Mouse (Mus musculus) forebrain, embryonic 11.5 days (tissue): ENCODE measurements at regions not wholly inside any gene's neighbourhood (a gene's known extent, or its start where the extent isn't known, plus 50 kb on each side); places are given as distances from the start of the nearest gene placed in this dataset.

ENCODE experiments used
- ATAC-seq: fragments of 200-750 bp; cut with Nextera tagmentation; replicated peaks from 2 replicates; pipeline ENCODE4 v1.8.0; 2017; ENCODE audit warnings: moderate TSS enrichment; ENCODE audit not compliant: low FRiP score
- DNase-seq: peaks from one replicate; pipeline ENCODE4 v3.0.0-alpha.2; 2017; ENCODE audit warnings: low spot score
- H3K27ac ChIP-seq: fragments of 300-500 bp; sonication (generic); 2 replicates; pipeline ENCODE4 v1.5.1; 2014; ENCODE audit warnings: low read depth, low read length
- H3K27me3 ChIP-seq: fragments of 300-500 bp; sonication (generic); 2 replicates; pipeline ENCODE4 v1.6.1; 2014; ENCODE audit warnings: mild to moderate bottlenecking, low read length, mixed read lengths; ENCODE audit not compliant: control insufficient read depth, insufficient read depth
- H3K36me3 ChIP-seq: fragments of 300-500 bp; sonication (generic); 2 replicates; pipeline ENCODE4 v1.6.1; 2014; ENCODE audit warnings: mild to moderate bottlenecking, low read length, moderate library complexity, mixed read lengths; ENCODE audit not compliant: control insufficient read depth, insufficient read depth
- H3K4me1 ChIP-seq: fragments of 300-500 bp; sonication (generic); replicated peaks from 2 replicates; pipeline ENCODE4 v1.6.1; 2014; ENCODE audit warnings: low read length, mixed read lengths; ENCODE audit not compliant: control insufficient read depth, insufficient read depth
- H3K4me2 ChIP-seq: fragments of 300-500 bp; sonication (generic); 2 replicates; pipeline ENCODE4 v1.6.1; 2014; ENCODE audit warnings: low read depth, mild to moderate bottlenecking, low read length, moderate library complexity, mixed read lengths; ENCODE audit not compliant: severe bottlenecking
- H3K4me3 ChIP-seq: fragments of 300-500 bp; sonication (generic); 2 replicates; pipeline ENCODE4 v1.5.1; 2014; ENCODE audit warnings: low read depth, low read length
- H3K9ac ChIP-seq: fragments of 300-500 bp; sonication (generic); 2 replicates; pipeline ENCODE4 v1.6.1; 2014; ENCODE audit warnings: low read length
- H3K9me3 ChIP-seq: fragments of 300-500 bp; sonication (generic); 2 replicates; pipeline ENCODE4 v1.6.1; 2016; ENCODE audit warnings: low read length, mixed read lengths; ENCODE audit not compliant: control insufficient read depth
- WGBS: fragments of 180-500 bp; shearing (Covaris S2); extraction: QIAGEN DNeasy Blood & Tissue Kit; methylation state at CpG from one replicate; pipeline ENCODE4 v1.1.7; 2014; 5-methylcytosine and 5-hydroxymethylcytosine counted together

- peaks cover 13% of the 10 kb centered on the region; the same call in 1 of the 2 replicates for H3K4me1 ChIP-seq
- no peaks in the 10 kb centered on the region for H3K36me3 ChIP-seq
- no peak overlapping the region for H3K4me2 ChIP-seq
- ATAC-seq, result no peak
- no peak overlapping the region for H3K27ac ChIP-seq
- 48% methylated on average over 1 of the region's 1 CpGs for WGBS
- no peak overlapping the region for H3K9ac ChIP-seq
- H3K9me3 ChIP-seq, result no peaks in the 10 kb centered on the region
- DNase-seq, result no peak
- no peaks in the 10 kb centered on the region for H3K27me3 ChIP-seq
- no peak overlapping the region for H3K4me3 ChIP-seq
Measured at GRCm38 (mm10) chr13:99606606-99606990, 90.3 kb upstream of the Map1b start.

GRCm38 (mm10) chr13:99605866-99606605 is 89.7 kb upstream of the Map1b start:
- no peak overlapping the region for H3K9ac ChIP-seq
- no peak for ATAC-seq
- WGBS, result 89% methylated on average over 2 of the region's 2 CpGs

GRCm38 (mm10) chr13:99597891-99598290 is 81.6 kb upstream of the Map1b start:
- ATAC-seq (no peak), DNase-seq (no peak)
- no peak overlapping the region for H3K4me3 ChIP-seq
- no peaks in the 10 kb centered on the region for H3K9me3 ChIP-seq
- H3K36me3 ChIP-seq, result no peaks in the 10 kb centered on the region
- no peak overlapping the region for H3K4me2 ChIP-seq
- no peak overlapping the region for H3K27ac ChIP-seq
- no peaks in the 10 kb centered on the region for H3K27me3 ChIP-seq
- H3K4me1 ChIP-seq, result peaks cover 10% of the 10 kb centered on the region
- H3K9ac ChIP-seq, result no peak overlapping the region
- 84% methylated on average over 2 of the region's 2 CpGs for WGBS

More at GRCm38 (mm10) chr13:99605866-99606605, 89.7 kb upstream of the Map1b start:
- Histone ChIP-seq H3K4me1 (peaks cover 13% of the 10 kb centered on the region; the same call in 1 of the 2 replicates), H3K27me3 (no peaks in the 10 kb centered on the region), H3K4me2 (no peak overlapping the region), H3K9me3 (no peaks in the 10 kb centered on the region), H3K36me3 (no peaks in the 10 kb centered on the region), H3K27ac (no peak overlapping the region), H3K4me3 (no peak overlapping the region)
- no peak for DNase-seq

GRCm38 (mm10) chr13:99593846-99594813 is 77.8 kb upstream of the Map1b start:
- Histone ChIP-seq H3K4me3 (no peak overlapping the region), H3K9me3 (no peaks in the 10 kb centered on the region), H3K4me2 (peak overlapping the region; percentile 24; the same call in 1 of the 2 replicates), H3K27me3 (no peaks in the 10 kb centered on the region), H3K4me1 (peaks cover 14% of the 10 kb centered on the region), H3K9ac (no peak overlapping the region), H3K36me3 (no peaks in the 10 kb centered on the region), H3K27ac (0 out of 2 replicates have a peak overlapping the region, but pooled peaks have one; percentile 55)
- ATAC-seq (peak; percentile 79), DNase-seq (no peak)
- WGBS, result 35% methylated on average over 17 of the region's 17 CpGs

GRCm38 (mm10) chr13:99593243-99593635 is 76.9 kb upstream of the Map1b start:
- Histone ChIP-seq H3K9ac (no peak overlapping the region), H3K9me3 (no peaks in the 10 kb centered on the region), H3K4me3 (no peak overlapping the region), H3K4me2 (no peak overlapping the region), H3K36me3 (no peaks in the 10 kb centered on the region), H3K4me1 (peaks cover 14% of the 10 kb centered on the region), H3K27me3 (no peaks in the 10 kb centered on the region), H3K27ac (0 out of 2 replicates have a peak overlapping the region, but pooled peaks have one; percentile 7)
- 52% methylated on average over 8 of the region's 8 CpGs for WGBS
- DNase-seq (no peak), ATAC-seq (peak; percentile 35)

- Histone ChIP-seq H3K27ac (no peak overlapping the region), H3K36me3 (no peaks in the 10 kb centered on the region), H3K4me1 (peaks cover 14% of the 10 kb centered on the region), H3K4me2 (no peak overlapping the region; the same call in 1 of the 2 replicates), H3K9me3 (no peaks in the 10 kb centered on the region), H3K9ac (peak overlapping the region; percentile 23; the same call in 1 of the 2 replicates), H3K4me3 (no peak overlapping the region), H3K27me3 (no peaks in the 10 kb centered on the region)
- WGBS, result 10% methylated on average over 15 of the region's 15 CpGs
- DNase-seq (no peak), ATAC-seq (0 out of 2 replicates have a peak, but pooled peaks have one; percentile 7)
Measured at GRCm38 (mm10) chr13:99592596-99593242, 76.4 kb upstream of the Map1b start.

- Histone ChIP-seq H3K4me1 (peaks cover 9% of the 10 kb centered on the region; the same call in 1 of the 2 replicates), H3K9ac (no peak overlapping the region), H3K9me3 (no peaks in the 10 kb centered on the region), H3K4me2 (no peak overlapping the region), H3K36me3 (no peaks in the 10 kb centered on the region), H3K27ac (no peak overlapping the region), H3K4me3 (no peak overlapping the region), H3K27me3 (no peaks in the 10 kb centered on the region)
- no peak for DNase-seq
- 88% methylated on average over 8 of the region's 8 CpGs for WGBS
- no peak for ATAC-seq
Measured at GRCm38 (mm10) chr13:99588646-99589045, 72.3 kb upstream of the Map1b start.

GRCm38 (mm10) chr13:99583841-99584240 is 67.5 kb upstream of the Map1b start:
- H3K4me3 ChIP-seq, result no peak overlapping the region
- no peaks in the 10 kb centered on the region for H3K36me3 ChIP-seq
- H3K4me1 ChIP-seq, result no peaks in the 10 kb centered on the region
- DNase-seq, result no peak
- WGBS, result 54% methylated on average over 3 of the region's 3 CpGs
- no peak overlapping the region for H3K4me2 ChIP-seq
- H3K9ac ChIP-seq, result no peak overlapping the region
- no peaks in the 10 kb centered on the region for H3K9me3 ChIP-seq
- no peak for ATAC-seq
- no peak overlapping the region for H3K27ac ChIP-seq
- H3K27me3 ChIP-seq, result no peaks in the 10 kb centered on the region
